Comparison of ENCODE assay signal across 10 mouse cellular contexts in genomic region chr6:83118825-83119733, GRCm38 (mm10). TPM values are rescaled to one million over a fixed set of nuclear protein-coding genes. Genes with fewer than 3 reads are reported as not detected.
DNase-seq lines count a peak whose midpoint lies in the region; ATAC-seq and TF ChIP-seq lines count a peak whose summit lies in the region.
"Had no signal": no experiment of that assay in that cellular context is flagged by ENCODE, and none has a peak within 500 bp of the region (broad histone marks: within the 10 kb centered on the region; RNA-seq: fewer than 3 reads in every experiment).

No protein-coding gene starts in this region.

- DNase-seq in 3134 (ENCODE audit: extremely low read depth, insufficient read length, low spot score): peak; percentile 49
- DNase-seq in MN1 (ENCODE audit: low spot score): peak; percentile 70
- no peak for DNase-seq in limb, embryonic 11.5 days (ENCODE audit: low spot score)
- DNase-seq in right cerebral cortex, adult 2 months (ENCODE audit: low spot score in 2 of 2): no peak
- no peak for DNase-seq in layer of hippocampus, postnatal 36 days
- DNase-seq in left cerebral cortex, postnatal 10 days (ENCODE audit: extremely low spot score in 1 of 2, low spot score in 2 of 2): no peak
- DNase-seq: cerebellum, adult 11 months; layer of hippocampus, adult 9-11 months had no signal

- peak overlapping the region; percentile 98; the same call in 1 of the 2 replicates for H3K4me2 ChIP-seq in intestine, embryonic 15.5 days (replicated peaks)
- H3K4me2 ChIP-seq in intestine, postnatal 0 days (replicated peaks; ENCODE audit: low read depth): no peak overlapping the region
- peak overlapping the region; percentile 84 for H3K4me2 ChIP-seq in limb, embryonic 11.5 days (ENCODE audit: low read depth, severe bottlenecking)

- H3K4me1 ChIP-seq in intestine, embryonic 15.5 days (replicated peaks): peaks cover 48% of the 10 kb centered on the region
- H3K4me1 ChIP-seq in intestine, postnatal 0 days (replicated peaks; ENCODE audit: control insufficient read depth, insufficient read depth, low read length): 0 out of 2 replicates have a peak, but pooled peaks cover 5% of the 10 kb centered on the region
- H3K4me1 ChIP-seq in limb, embryonic 11.5 days (ENCODE audit: control insufficient read depth, insufficient read depth, low read length): peaks cover 25% of the 10 kb centered on the region

- intact Hi-C loops in left cerebral cortex, postnatal 10 days (cut with DNase I): no loop called here

- H3K9ac ChIP-seq in intestine, embryonic 15.5 days: peak overlapping the region; percentile 5; the same call in 1 of the 2 replicates
- no peak overlapping the region for H3K9ac ChIP-seq in intestine, postnatal 0 days (ENCODE audit: low read depth, low read length)
- H3K9ac ChIP-seq in limb, embryonic 11.5 days (ENCODE audit: low read length): no peak overlapping the region

- no peak overlapping the region for H3K4me3 ChIP-seq in intestine, embryonic 15.5 days (replicated peaks)
- no peak overlapping the region for H3K4me3 ChIP-seq in intestine, postnatal 0 days (ENCODE audit: low read depth, low read length)
- H3K4me3 ChIP-seq in limb, embryonic 11.5 days (ENCODE audit: low read depth, low read length): no peak overlapping the region

- H3K27ac ChIP-seq in intestine, embryonic 15.5 days: no peak overlapping the region
- H3K27ac ChIP-seq in intestine, postnatal 0 days (ENCODE audit: low read depth, low read length): no peak overlapping the region
- H3K27ac ChIP-seq in limb, embryonic 11.5 days (replicated peaks; ENCODE audit: low read depth, low read length): no peak overlapping the region

- no peaks in the 10 kb centered on the region for H3K27me3 ChIP-seq in intestine, embryonic 15.5 days (replicated peaks)
- no peaks in the 10 kb centered on the region for H3K27me3 ChIP-seq in intestine, postnatal 0 days (replicated peaks; ENCODE audit: control insufficient read depth, insufficient read depth, low read length)
- no peaks in the 10 kb centered on the region for H3K27me3 ChIP-seq in limb, embryonic 11.5 days (ENCODE audit: control insufficient read depth, insufficient read depth, low read length)

- H3K9me3 ChIP-seq in intestine, embryonic 15.5 days: no peaks in the 10 kb centered on the region
- H3K9me3 ChIP-seq in intestine, postnatal 0 days (ENCODE audit: control insufficient read depth): no peaks in the 10 kb centered on the region
- no peaks in the 10 kb centered on the region for H3K9me3 ChIP-seq in limb, embryonic 11.5 days (ENCODE audit: control insufficient read depth, low read length)

- TF ChIP-seq CTCF in intestine, postnatal 0 days (IDR thresholded peaks at IDR 0.05; ENCODE audit: low read depth): no peak

- H3K36me3 ChIP-seq in intestine, embryonic 15.5 days: peaks cover 22% of the 10 kb centered on the region
- H3K36me3 ChIP-seq in intestine, postnatal 0 days (ENCODE audit: control insufficient read depth, insufficient read depth): peaks cover 14% of the 10 kb centered on the region
- H3K36me3 ChIP-seq in limb, embryonic 11.5 days (ENCODE audit: control insufficient read depth, insufficient read depth, low read length): peaks cover 13% of the 10 kb centered on the region

- ATAC-seq in intestine, embryonic 15.5 days: no peak
- no peak for ATAC-seq in intestine, postnatal 0 days
- no peak for ATAC-seq in limb, embryonic 11.5 days (ENCODE audit: insufficient number of reproducible peaks, low FRiP score, low TSS enrichment, low read depth)

- 80% methylated on average over 14 of the region's 14 CpGs for WGBS in intestine, embryonic 15.5 days
- WGBS in intestine, postnatal 0 days: 78% methylated on average over 14 of the region's 14 CpGs
- WGBS in limb, embryonic 11.5 days: 87% methylated on average over 14 of the region's 14 CpGs

RNA-seq across cellular contexts. Expression of gene Wbp1, which starts 2.3 kb away (rescaled TPM):
- polyA plus RNA-seq in intestine, embryonic 15.5 days (2015; fragmentation: Nextera tagmentation; extraction: Ambion mirVana): 79.6 and 89.1 TPM in 2 replicates
- polyA plus RNA-seq in intestine, postnatal 0 days (2015; fragmentation: Nextera tagmentation; extraction: Ambion mirVana): 69.1 and 72.7 TPM in 2 replicates
- polyA plus RNA-seq in limb, embryonic 11.5 days (2014; fragmentation: Nextera tagmentation; extraction: Ambion mirVana): 153 and 182 TPM in 2 replicates
- 10 to 100 TPM; 58.2 to 61.4 TPM for total RNA-seq in layer of hippocampus, postnatal 36 days (2021)
- total RNA-seq in left cerebral cortex, postnatal 10 days (2021): 10 to 100 TPM; 50.4 to 54.7 TPM

RNA-seq across cellular contexts. Expression of gene Mogs, which starts 3.8 kb away (rescaled TPM):
- 56.3 and 63.0 TPM in 2 replicates for polyA plus RNA-seq in intestine, embryonic 15.5 days (2015; fragmentation: Nextera tagmentation; extraction: Ambion mirVana)
- 18.4 and 20.9 TPM in 2 replicates for polyA plus RNA-seq in intestine, postnatal 0 days (2015; fragmentation: Nextera tagmentation; extraction: Ambion mirVana)
- 34.7 and 42.1 TPM in 2 replicates for polyA plus RNA-seq in limb, embryonic 11.5 days (2014; fragmentation: Nextera tagmentation; extraction: Ambion mirVana)
- 10 to 100 TPM; 28.0 to 28.9 TPM for total RNA-seq in layer of hippocampus, postnatal 36 days (2021)
- 10 to 100 TPM; 27.9 to 31.8 TPM for total RNA-seq in left cerebral cortex, postnatal 10 days (2021)

RNA-seq across cellular contexts. Expression of gene Ino80b, which starts 6.2 kb away (rescaled TPM):
- 9.0 and 9.4 TPM in 2 replicates for polyA plus RNA-seq in intestine, embryonic 15.5 days (2015; fragmentation: Nextera tagmentation; extraction: Ambion mirVana)
- 6.0 and 8.5 TPM in 2 replicates for polyA plus RNA-seq in intestine, postnatal 0 days (2015; fragmentation: Nextera tagmentation; extraction: Ambion mirVana)
- polyA plus RNA-seq in limb, embryonic 11.5 days (2014; fragmentation: Nextera tagmentation; extraction: Ambion mirVana): 20.8 and 21.7 TPM in 2 replicates
- 10 to 100 TPM; 21.2 to 23.5 TPM for total RNA-seq in layer of hippocampus, postnatal 36 days (2021)
- total RNA-seq in left cerebral cortex, postnatal 10 days (2021): 10 to 100 TPM; 19.9 to 23.2 TPM

RNA-seq across cellular contexts. Expression of gene Mrpl53, which starts 10.2 kb away (rescaled TPM):
- 123 and 135 TPM in 2 replicates for polyA plus RNA-seq in intestine, embryonic 15.5 days (2015; fragmentation: Nextera tagmentation; extraction: Ambion mirVana)
- polyA plus RNA-seq in intestine, postnatal 0 days (2015; fragmentation: Nextera tagmentation; extraction: Ambion mirVana): 113 and 115 TPM in 2 replicates
- 140 and 141 TPM in 2 replicates for polyA plus RNA-seq in limb, embryonic 11.5 days (2014; fragmentation: Nextera tagmentation; extraction: Ambion mirVana)
- 10 to 100 TPM; 64.4 to 69.9 TPM for total RNA-seq in layer of hippocampus, postnatal 36 days (2021)
- total RNA-seq in left cerebral cortex, postnatal 10 days (2021): 10 to 100 TPM; 58.7 to 63.5 TPM

RNA-seq across cellular contexts. Expression of gene Rtkn, which starts 16.2 kb away (rescaled TPM):
- 23.6 and 26.4 TPM in 2 replicates for polyA plus RNA-seq in intestine, embryonic 15.5 days (2015; fragmentation: Nextera tagmentation; extraction: Ambion mirVana)
- 19.7 and 21.1 TPM in 2 replicates for polyA plus RNA-seq in intestine, postnatal 0 days (2015; fragmentation: Nextera tagmentation; extraction: Ambion mirVana)
- 29.2 and 30.5 TPM in 2 replicates for polyA plus RNA-seq in limb, embryonic 11.5 days (2014; fragmentation: Nextera tagmentation; extraction: Ambion mirVana)
- 10 to 100 TPM; 75.9 to 90.3 TPM for total RNA-seq in layer of hippocampus, postnatal 36 days (2021)
- total RNA-seq in left cerebral cortex, postnatal 10 days (2021): 10 to 100 TPM; 30.3 to 34.4 TPM

Comparison
In these comparisons a context has a peak if more than half of its experiments do, and no peak if none do; other contexts are left out.
1. DNase-seq: peak in 3134 (single experiment) and MN1 (single experiment); none in limb, embryonic 11.5 days (single experiment), right cerebral cortex, adult 2 months (0 of 2), layer of hippocampus, postnatal 36 days (0 of 2) and left cerebral cortex, postnatal 10 days (0 of 2).